Comparison of ENCODE assay signal across 8 mouse cellular contexts in the genomic region with DNA sequence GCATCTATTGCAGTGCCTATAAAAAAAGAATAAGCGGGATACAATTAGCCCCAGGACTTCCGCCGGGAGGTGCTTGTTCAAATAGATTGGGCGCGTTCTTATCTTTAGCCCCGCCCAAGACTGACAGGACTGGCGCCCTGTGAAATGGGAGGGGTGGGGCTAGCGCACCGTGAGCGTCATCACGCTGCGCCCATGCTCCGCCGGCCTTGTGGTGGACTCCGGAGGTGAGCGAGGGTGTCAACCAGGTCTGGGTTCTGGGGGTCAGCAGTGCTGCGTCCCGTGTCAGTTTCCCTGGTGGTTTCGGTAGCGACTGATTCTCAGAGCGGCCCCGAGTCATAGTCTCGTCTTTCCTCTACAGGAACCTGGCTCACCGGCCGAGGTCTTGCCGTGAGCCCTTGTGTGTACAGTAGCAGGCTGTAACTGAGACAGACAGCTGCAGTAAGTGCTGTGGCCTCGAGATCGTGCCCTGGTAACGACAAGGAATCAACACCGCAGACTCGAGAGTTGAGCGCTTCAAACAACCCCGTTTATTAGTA. TPM values are rescaled to one million over a fixed set of nuclear protein-coding genes. Genes with fewer than 3 reads are reported as not detected.
DNase-seq lines count a peak whose midpoint lies in the region; ATAC-seq lines count a peak whose summit lies in the region.

Gene Mrps17 (plus strand): TSS at position 172 of the 536 bp plus-strand sequence.

- H3K4me2 ChIP-seq in hindbrain, embryonic 12.5 days (replicated peaks) = peak within 1 kb of the TSS; percentile 73

- peak; percentile 97 for DNase-seq in NIH3T3 (ENCODE audit: low read depth)
- peak; percentile 95 to 96 for DNase-seq in cerebellum, postnatal 10 days
- DNase-seq in frontal cortex, postnatal 10 days (ENCODE audit: low spot score in 2 of 2) = peak; percentile 85 to 90
- peak; percentile 84 to 95 for DNase-seq in layer of hippocampus, postnatal 14 days (ENCODE audit: low spot score in 2 of 2)
- peak; percentile 93 for DNase-seq in lung, postnatal 14 days
- DNase-seq in retina, adult 2 months (ENCODE audit: low read depth, low spot score) = peak; percentile 84
- peak; percentile 88 to 91 for DNase-seq in thymus, postnatal 36 days

- H3K27ac ChIP-seq in hindbrain, embryonic 12.5 days = 0 out of 2 replicates have a peak within 1 kb of the TSS, but pooled peaks have one; percentile 30

- peaks cover 12% of the 10 kb centered on the region for H3K27me3 ChIP-seq in hindbrain, embryonic 12.5 days

- ATAC-seq in hindbrain, embryonic 12.5 days (ENCODE audit: low FRiP score) = peak; percentile 96

- peaks cover 35% of the 10 kb centered on the region for H3K36me3 ChIP-seq in hindbrain, embryonic 12.5 days

- H3K4me3 ChIP-seq in hindbrain, embryonic 12.5 days = peak within 1 kb of the TSS; percentile 74

- WGBS in hindbrain, embryonic 12.5 days = under 1% methylated on average over 33 of the region's 33 CpGs

- H3K9ac ChIP-seq in hindbrain, embryonic 12.5 days = peak within 1 kb of the TSS; percentile 74

- no peaks in the 10 kb centered on the region for H3K9me3 ChIP-seq in hindbrain, embryonic 12.5 days (replicated peaks)

- peaks cover 8% of the 10 kb centered on the region for H3K4me1 ChIP-seq in hindbrain, embryonic 12.5 days

RNA-seq across cellular contexts. Expression of gene Mrps17, which starts in this region (rescaled TPM):
- polyA plus RNA-seq in hindbrain, embryonic 12.5 days (2016; fragmentation: Nextera tagmentation; extraction: Ambion mirVana) = 149 and 151 TPM in 2 replicates
- total RNA-seq in layer of hippocampus, postnatal 14 days (2021) = 10 to 100 TPM; 70.8 to 73.2 TPM

Comparison
In these comparisons a context has a peak if more than half of its experiments do, and no peak if none do; other contexts are left out.
1. Peak in every context shown above with its lines: DNase-seq, ATAC-seq, H3K4me3 ChIP-seq and H3K27ac ChIP-seq.